Mouse (Mus musculus) heart, adult 2 months (tissue): ENCODE measurements at regions not wholly inside any gene's neighbourhood (a gene's known extent, or its start where the extent isn't known, plus 50 kb on each side); places are given as distances from the start of the nearest gene placed in this dataset.

Source experiments
- DNase-seq, 2 experiments: peaks; one replicate each; pipeline ENCODE4 v3.0.0; 2021
- H3K27ac ChIP-seq: fragments of 200-600 bp; 2 replicates; pipeline ENCODE4 v1.8.1; 2022
- H3K27me3 ChIP-seq: fragments of 200-500 bp; 2 replicates; pipeline ENCODE4 v1.6.1; 2012; ENCODE audit warnings: mild to moderate bottlenecking, low read length, inconsistent platforms, mixed read lengths; ENCODE audit not compliant: control insufficient read depth, insufficient read depth
- H3K36me3 ChIP-seq: fragments of 200-500 bp; 2 replicates; pipeline ENCODE4 v1.6.1; 2012; ENCODE audit warnings: low read length, inconsistent platforms; ENCODE audit not compliant: control insufficient read depth, insufficient read depth
- H3K4me1 ChIP-seq: fragments of 200-500 bp; 2 replicates; pipeline ENCODE4 v1.6.1; 2011; ENCODE audit warnings: low read length; ENCODE audit not compliant: control insufficient read depth, insufficient read depth
- H3K4me3 ChIP-seq: fragments of 200-600 bp; 2 replicates; pipeline ENCODE4 v1.8.1; 2022
- H3K79me2 ChIP-seq: fragments of 200-500 bp; replicated peaks from 2 replicates; pipeline ENCODE4 v1.6.1; 2012; ENCODE audit warnings: mild to moderate bottlenecking, inconsistent platforms, low read length, moderate library complexity, mixed read lengths; ENCODE audit not compliant: control insufficient read depth, insufficient read depth
- H3K9ac ChIP-seq: fragments of 200-500 bp; 2 replicates; pipeline ENCODE4 v1.6.1; 2012; ENCODE audit warnings: low read depth, mild to moderate bottlenecking, control low read depth, inconsistent platforms, low read length, mixed read lengths
- CTCF ChIP-seq: fragments of 200-600 bp; IDR thresholded peaks from 2 replicates; pipeline ENCODE4 v1.8.1; 2022; ENCODE audit warnings: antibody characterized with exemption, mild to moderate bottlenecking, moderate library complexity
- EP300 ChIP-seq: fragments of 200-500 bp; IDR thresholded peaks from 2 replicates; pipeline ENCODE4 v1.6.1; 2011; ENCODE audit warnings: low read depth, low read length, control low read depth; ENCODE audit not compliant: insufficient read depth
- POLR2A ChIP-seq: fragments of 200-500 bp; IDR thresholded peaks from 2 replicates; pipeline ENCODE4 v1.6.1; 2011; ENCODE audit warnings: mild to moderate bottlenecking, low read depth, low read length, control low read depth; ENCODE audit not compliant: insufficient read depth
- WGBS: fragments of 180-500 bp; shearing (Covaris S2); methylation state at CpG from one replicate; pipeline ENCODE4 v1.1.7; 2018; 5-methylcytosine and 5-hydroxymethylcytosine counted together
- intact Hi-C: fragments of 180-260 bp; cut with DNase I; formaldehyde crosslinking; loops from one replicate; pipeline ENCODE4 v1.15.1; 2025

DNA sequence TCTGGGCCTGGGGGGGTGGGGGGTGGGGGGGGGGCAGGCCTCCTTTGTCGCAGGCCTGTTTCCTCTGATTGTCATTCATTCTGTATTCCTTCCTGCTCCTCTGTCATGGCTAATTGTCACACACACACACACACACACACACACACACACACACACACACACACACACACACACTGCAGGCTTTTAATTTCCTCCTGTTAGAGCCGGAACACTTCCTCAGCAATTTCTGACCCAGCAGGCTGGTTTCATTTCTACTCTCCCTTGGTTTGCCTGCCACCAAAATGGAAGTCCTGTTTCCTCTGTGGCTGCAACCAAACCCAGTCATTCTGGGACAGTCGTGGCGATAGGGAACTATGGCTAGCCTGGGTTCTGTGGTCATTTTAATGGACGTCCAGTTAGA, 61.8 kb upstream of the Arhgap29 start:
- intact Hi-C loops: loop anchor here (1.0 to 2.0 kb wide), 2 partner anchors 10 to 24 kb away; no protein-coding TSS in a partner anchor
- peak in 1 of 2 experiments; percentile 64 for DNase-seq
- Histone ChIP-seq H3K9ac (peak overlapping the region; percentile 76), H3K27ac (peak overlapping the region; percentile 88), H3K79me2 (no peaks in the 10 kb centered on the region), H3K27me3 (no peaks in the 10 kb centered on the region), H3K4me3 (no peak overlapping the region), H3K4me1 (peaks cover 13% of the 10 kb centered on the region), H3K36me3 (peaks cover 6% of the 10 kb centered on the region)
- WGBS: 24% methylated on average over 5 of the region's 5 CpGs
- no peak for TF ChIP-seq CTCF
- TF ChIP-seq POLR2A: peak; percentile 48; the same call in 1 of the 2 replicates
- peak; percentile 41; the same call in 1 of the 2 replicates for TF ChIP-seq EP300

DNA sequence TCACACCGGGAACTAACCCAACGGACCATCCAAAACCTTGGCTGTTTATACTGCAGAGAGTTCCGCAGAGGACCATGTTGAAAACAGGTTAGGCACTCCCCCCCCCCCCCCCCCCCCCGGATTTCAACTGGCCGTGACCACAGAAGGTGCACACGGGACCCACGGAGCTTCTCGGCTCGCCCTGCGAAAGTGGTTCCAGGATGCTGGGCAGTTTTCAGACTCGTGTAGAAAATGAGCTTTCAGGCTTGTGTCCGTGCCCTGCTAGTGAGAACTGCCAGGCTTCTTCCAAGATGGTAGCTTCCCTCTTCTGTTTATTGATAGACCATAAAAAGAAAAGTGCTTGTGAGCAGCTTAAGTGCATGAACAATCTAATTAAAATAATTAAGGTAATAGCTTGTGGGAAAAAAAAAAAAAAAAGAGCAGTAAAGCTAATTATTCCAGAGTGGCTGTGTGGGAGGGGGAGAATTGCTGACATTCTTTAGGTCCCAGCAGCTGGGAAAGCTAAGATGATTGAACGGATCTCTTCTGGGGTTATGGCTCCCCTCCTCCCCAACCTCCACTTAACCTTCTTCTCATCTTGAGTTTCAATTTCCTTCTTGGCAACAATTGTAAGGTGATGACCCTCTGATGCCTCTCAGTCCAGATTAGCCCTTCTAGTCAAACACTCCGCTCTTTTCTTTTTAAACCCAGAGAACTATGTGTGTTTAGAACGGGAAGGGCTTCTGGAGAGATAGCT, 65.3 kb upstream of the Arhgap29 start:
- no peak for DNase-seq
- H3K27ac ChIP-seq: peak overlapping the region; percentile 75
- intact Hi-C loops: loop anchor here (1.0 to 10.0 kb wide), 3 partner anchors 66 to 748 kb away; partner anchors contain the start of gene Dnttip2
- no peaks in the 10 kb centered on the region for H3K27me3 ChIP-seq
- no peak overlapping the region for H3K4me3 ChIP-seq
- TF ChIP-seq EP300 (no peak), CTCF (no peak), POLR2A (no peak)
- peaks cover 6% of the 10 kb centered on the region for H3K36me3 ChIP-seq
- H3K79me2 ChIP-seq: no peaks in the 10 kb centered on the region
- H3K4me1 ChIP-seq: peaks cover 11% of the 10 kb centered on the region
- 0 out of 2 replicates have a peak overlapping the region, but pooled peaks have one; percentile 31 for H3K9ac ChIP-seq
- 33% methylated on average over 15 of the region's 15 CpGs for WGBS

DNA sequence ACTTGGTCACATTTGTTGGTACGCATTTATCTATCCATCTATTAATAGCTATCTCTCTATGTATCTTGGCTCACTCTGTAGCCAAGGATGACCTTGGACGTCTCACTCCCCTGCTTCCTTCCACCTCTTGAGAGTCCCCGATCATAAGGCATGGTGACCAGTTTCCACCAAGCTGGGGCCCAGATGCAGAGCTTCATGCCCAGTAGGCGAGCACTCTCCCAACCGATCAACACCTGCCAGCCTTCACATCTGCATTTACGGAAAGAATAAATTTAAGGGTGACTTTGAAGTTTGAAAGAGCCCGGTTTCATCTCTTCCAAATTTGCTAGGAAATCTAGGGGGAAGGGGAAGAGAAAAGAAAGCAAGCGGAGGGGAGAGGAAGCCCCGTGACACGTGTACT, 66.0 kb upstream of the Arhgap29 start:
- WGBS: 55% methylated on average over 10 of the region's 10 CpGs
- Histone ChIP-seq H3K4me1 (peaks cover 10% of the 10 kb centered on the region), H3K9ac (no peak overlapping the region), H3K4me3 (no peak overlapping the region), H3K27ac (peak overlapping the region; percentile 75), H3K36me3 (peaks cover 2% of the 10 kb centered on the region), H3K27me3 (no peaks in the 10 kb centered on the region), H3K79me2 (no peaks in the 10 kb centered on the region)
- intact Hi-C loops: loop anchor here (1.0 to 10.0 kb wide), 3 partner anchors 67 to 748 kb away; partner anchors contain the start of gene Dnttip2
- no peak for TF ChIP-seq EP300
- TF ChIP-seq CTCF: no peak
- TF ChIP-seq POLR2A: no peak
- DNase-seq: peak in 1 of 2 experiments; percentile 24

DNA sequence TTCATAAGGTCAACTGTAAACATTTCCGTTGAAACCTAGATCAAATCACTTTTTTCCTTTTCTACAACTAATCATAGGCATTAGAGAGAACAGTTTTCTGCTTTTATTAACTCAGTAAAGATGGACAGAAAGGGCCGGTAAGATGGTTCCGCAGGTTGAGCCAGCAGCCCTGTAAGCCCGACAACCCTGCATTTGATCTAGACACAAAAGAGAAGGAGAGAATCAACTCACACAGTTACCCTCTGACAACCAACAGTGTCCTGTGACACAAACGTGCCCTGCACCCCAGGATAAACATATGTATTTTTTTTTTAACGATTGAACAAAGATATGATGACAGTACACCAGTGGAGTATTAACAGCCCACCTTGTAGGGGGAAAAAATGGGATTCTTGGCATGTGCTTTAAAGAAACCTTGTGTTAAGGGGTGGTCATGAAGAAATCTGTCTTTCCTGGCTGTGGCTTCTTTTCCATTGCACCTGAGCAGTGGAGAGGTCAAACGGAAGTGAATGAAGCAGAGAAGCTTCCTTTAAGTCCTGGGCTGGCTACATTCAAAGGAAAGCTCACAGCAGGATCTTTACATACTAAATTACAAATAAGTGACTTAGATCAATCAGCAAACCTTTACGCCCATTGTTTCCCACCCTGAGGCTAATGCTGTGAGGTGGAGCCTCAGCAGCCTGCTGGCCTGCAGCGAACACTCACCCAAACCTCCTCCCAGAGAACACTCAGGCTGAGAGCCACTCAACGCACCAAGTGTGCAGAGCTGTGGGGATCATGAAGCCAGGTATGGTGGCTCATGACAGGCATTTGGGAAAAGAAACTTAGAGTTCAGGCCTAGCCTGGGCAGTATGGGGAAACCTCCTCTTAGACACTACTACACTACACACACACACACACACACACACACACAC, 66.8 kb upstream of the Arhgap29 start:
- intact Hi-C loops: loop anchor here (1.0 to 10.0 kb wide), 6 partner anchors 68 to 749 kb away; partner anchors contain the start of gene Dnttip2
- no peaks in the 10 kb centered on the region for H3K27me3 ChIP-seq
- H3K27ac ChIP-seq: peak overlapping the region; percentile 67
- peaks cover 2% of the 10 kb centered on the region for H3K36me3 ChIP-seq
- DNase-seq: peak in 1 of 2 experiments; percentile 20
- 26% methylated on average over 10 of the region's 10 CpGs for WGBS
- peaks cover 7% of the 10 kb centered on the region for H3K4me1 ChIP-seq
- no peaks in the 10 kb centered on the region for H3K79me2 ChIP-seq
- H3K4me3 ChIP-seq: no peak overlapping the region
- H3K9ac ChIP-seq: peak overlapping the region; percentile 47; the same call in 1 of the 2 replicates
- no peak for TF ChIP-seq POLR2A
- no peak for TF ChIP-seq CTCF
- TF ChIP-seq EP300: no peak

DNA sequence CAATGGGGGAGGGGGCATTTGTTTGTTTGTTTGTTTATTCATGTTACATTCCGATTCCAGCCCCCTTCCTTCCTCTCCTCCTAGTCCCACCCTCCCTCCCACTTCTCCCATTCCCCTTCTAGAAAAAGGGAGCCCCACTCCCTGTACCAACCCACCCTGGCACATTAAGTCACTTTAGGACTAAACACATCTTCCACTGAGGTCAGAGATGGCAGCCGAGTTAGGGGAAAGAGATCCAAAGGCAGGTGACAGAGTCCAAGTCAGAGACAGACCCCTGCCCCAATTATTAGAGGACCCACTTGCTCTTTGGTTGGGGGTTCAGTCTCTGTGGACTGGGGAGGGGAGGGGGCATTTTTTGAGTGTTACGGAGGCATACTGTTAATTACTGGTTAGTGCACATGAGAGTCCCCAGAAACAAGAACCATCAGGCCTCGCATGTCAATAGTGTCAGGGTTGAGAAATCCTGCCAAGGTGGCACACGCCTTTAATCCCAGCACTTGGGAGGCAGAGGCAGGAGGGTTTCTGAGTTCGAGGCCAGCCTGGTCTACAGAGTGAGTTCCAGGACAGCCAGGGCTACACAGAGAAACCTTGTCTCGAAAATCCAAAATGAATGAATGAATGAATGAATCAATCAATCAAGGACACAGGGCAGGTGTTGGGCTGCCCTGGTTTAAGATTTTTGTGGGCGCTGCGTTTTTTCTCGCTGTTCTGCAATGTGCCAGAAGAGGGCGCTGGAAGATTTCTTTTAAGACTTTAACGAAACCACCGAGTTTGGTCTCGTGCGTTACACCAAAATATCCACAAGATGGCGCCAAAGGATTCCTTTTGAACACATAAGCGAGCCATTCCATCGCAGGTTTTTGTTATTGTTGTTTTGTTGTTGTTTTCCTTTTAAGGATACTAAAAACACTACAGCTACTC, 67.8 kb upstream of the Arhgap29 start:
- peaks cover 6% of the 10 kb centered on the region for H3K4me1 ChIP-seq
- no peak overlapping the region for H3K9ac ChIP-seq
- H3K27ac ChIP-seq: peak overlapping the region; percentile 67; the same call in 1 of the 2 replicates
- no peak overlapping the region for H3K4me3 ChIP-seq
- H3K36me3 ChIP-seq: no peaks in the 10 kb centered on the region; the same call in 1 of the 2 replicates
- no peaks in the 10 kb centered on the region for H3K79me2 ChIP-seq
- intact Hi-C loops: loop anchor here (1.0 to 10.0 kb wide), 5 partner anchors 220 to 750 kb away; partner anchors contain the start of gene Dnttip2
- 19% methylated on average over 18 of the region's 18 CpGs for WGBS
- no peak for TF ChIP-seq POLR2A
- TF ChIP-seq EP300: peak; percentile 79; the same call in 1 of the 2 replicates
- H3K27me3 ChIP-seq: no peaks in the 10 kb centered on the region
- DNase-seq: peak; percentile 84 to 86
